Mouse (Mus musculus) limb, embryonic 13.5 days (tissue): ENCODE results near the gene Gfi1b. TPM values are rescaled to one million over a fixed set of nuclear protein-coding genes. Genes with fewer than 3 reads are reported as not detected.

Experiments
- ATAC-seq: fragments of 200-750 bp; cut with Nextera tagmentation; 2 replicates; pipeline ENCODE4 v1.8.0; 2017; ENCODE audit warnings: low read depth, moderate number of reproducible peaks, moderate TSS enrichment; ENCODE audit not compliant: low FRiP score
- H3K27ac ChIP-seq: fragments of 300-500 bp; sonication (generic); 2 replicates; pipeline ENCODE4 v1.5.1; 2015; ENCODE audit warnings: inconsistent platforms, mild to moderate bottlenecking, moderate library complexity
- H3K27me3 ChIP-seq: fragments of 300-500 bp; sonication (generic); 2 replicates; pipeline ENCODE4 v1.6.1; 2015; ENCODE audit warnings: mild to moderate bottlenecking, inconsistent platforms
- H3K36me3 ChIP-seq: fragments of 300-500 bp; sonication (generic); 2 replicates; pipeline ENCODE4 v1.6.1; 2015; ENCODE audit warnings: inconsistent platforms, mild to moderate bottlenecking, moderate library complexity
- H3K4me1 ChIP-seq: fragments of 300-500 bp; sonication (generic); 2 replicates; pipeline ENCODE4 v1.6.1; 2015; ENCODE audit warnings: inconsistent platforms
- H3K4me2 ChIP-seq: fragments of 300-500 bp; sonication (generic); replicated peaks from 2 replicates; pipeline ENCODE4 v1.6.1; 2015; ENCODE audit warnings: inconsistent platforms, mild to moderate bottlenecking, moderate library complexity
- H3K4me3 ChIP-seq: fragments of 300-500 bp; sonication (generic); 2 replicates; pipeline ENCODE4 v1.5.1; 2015; ENCODE audit warnings: moderate library complexity, mild to moderate bottlenecking, inconsistent platforms
- H3K9ac ChIP-seq: fragments of 300-500 bp; sonication (generic); 2 replicates; pipeline ENCODE4 v1.6.1; 2015; ENCODE audit warnings: mild to moderate bottlenecking, inconsistent platforms
- H3K9me3 ChIP-seq: fragments of 300-500 bp; sonication (generic); 2 replicates; pipeline ENCODE4 v1.6.1; 2016; ENCODE audit warnings: inconsistent platforms
- WGBS: fragments of 180-500 bp; shearing (Covaris S2); methylation state at CpG from one replicate; pipeline ENCODE4 v1.1.7; 2015; 5-methylcytosine and 5-hydroxymethylcytosine counted together
- polyA plus RNA-seq: library from polyadenylated mRNA; unstranded; fragments of >200 nt; fragmentation: Nextera tagmentation; extraction: Ambion mirVana; gene quantifications from 2 replicates; pipeline ENCODE4 v1.2.1, GENCODE M21; 2015

Gene Gfi1b
- polyA plus RNA-seq, 1 experiment from 2014 or later, result 0.65 TPM

DNA sequence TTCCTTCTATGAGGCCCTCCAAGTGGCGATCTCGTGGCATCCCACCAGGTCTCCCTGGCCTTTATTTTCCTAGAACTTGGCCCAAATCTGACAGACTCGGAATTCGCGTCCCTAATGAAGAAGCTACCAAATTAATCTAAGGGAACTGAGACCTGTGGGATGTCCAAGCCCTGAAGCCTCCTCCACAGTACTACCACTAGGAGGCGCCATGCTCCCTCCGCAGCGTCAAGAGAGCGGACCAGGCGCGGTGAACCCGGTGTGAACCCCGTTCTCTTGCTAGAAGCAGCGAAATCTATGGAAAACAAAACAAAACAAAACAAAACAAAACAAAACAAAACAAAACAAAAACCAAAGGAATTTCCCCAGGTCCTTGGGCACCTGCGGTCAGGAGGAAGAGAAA, 29.0 kb downstream of the Gfi1b start:
- Histone ChIP-seq H3K36me3 (no peaks in the 10 kb centered on the region), H3K9me3 (0 out of 2 replicates have a peak, but pooled peaks cover 5% of the 10 kb centered on the region), H3K9ac (no peak overlapping the region), H3K4me1 (peaks cover 1% of the 10 kb centered on the region; the same call in 1 of the 2 replicates), H3K4me3 (no peak overlapping the region), H3K27ac (no peak overlapping the region), H3K4me2 (no peak overlapping the region), H3K27me3 (peaks cover 10% of the 10 kb centered on the region)
- ATAC-seq, result no peak
- WGBS, result 8% methylated on average over 15 of the region's 15 CpGs

DNA sequence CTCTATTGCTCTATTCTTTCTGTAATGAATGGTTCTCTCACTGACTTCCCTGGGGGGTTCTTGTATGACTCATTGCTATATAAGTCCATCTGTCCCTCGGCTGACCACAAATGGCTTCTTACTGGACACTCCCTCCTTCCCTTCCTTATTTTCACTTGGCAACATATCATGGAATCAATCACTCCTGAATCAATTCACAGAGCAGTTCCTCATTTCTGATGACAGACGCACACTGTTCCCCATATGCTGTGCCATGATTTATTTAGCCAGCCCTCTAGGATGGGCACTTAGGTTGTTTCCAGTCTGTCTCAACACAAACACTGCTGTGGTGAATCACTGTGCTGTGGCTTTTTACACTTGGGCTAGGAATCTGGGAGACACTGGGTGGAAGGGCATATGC, 30.3 kb downstream of the Gfi1b start:
- WGBS, result 79% methylated on average over 2 of the region's 2 CpGs
- H3K4me2 ChIP-seq, result no peak overlapping the region
- no peaks in the 10 kb centered on the region for H3K36me3 ChIP-seq
- no peak overlapping the region for H3K4me3 ChIP-seq
- ATAC-seq, result no peak
- no peak overlapping the region for H3K9ac ChIP-seq
- no peaks in the 10 kb centered on the region for H3K9me3 ChIP-seq
- H3K27me3 ChIP-seq, result peaks cover 10% of the 10 kb centered on the region
- no peak overlapping the region for H3K27ac ChIP-seq
- H3K4me1 ChIP-seq, result no peaks in the 10 kb centered on the region

DNA sequence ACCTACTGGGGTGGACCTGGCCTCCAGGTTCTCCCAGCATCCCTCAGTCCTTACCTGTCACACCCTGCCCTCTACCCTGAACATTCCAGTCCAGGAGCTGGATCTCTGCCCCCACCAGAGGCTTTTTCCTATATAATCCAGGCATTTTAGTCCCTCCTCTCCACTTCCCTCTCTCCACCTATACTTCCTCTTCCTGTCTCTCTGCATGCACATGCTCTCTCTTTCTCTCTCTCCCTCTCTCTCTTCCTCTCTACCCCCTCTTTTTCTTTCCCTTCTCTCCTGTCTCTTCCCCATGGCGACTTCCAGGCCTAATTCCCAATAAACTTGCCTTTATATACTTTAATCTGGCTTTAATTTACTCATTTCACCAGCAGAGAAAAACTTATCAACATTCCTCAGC, 33.2 kb downstream of the Gfi1b start:
- Histone ChIP-seq H3K9me3 (no peaks in the 10 kb centered on the region), H3K9ac (no peak overlapping the region), H3K4me1 (peaks cover 3% of the 10 kb centered on the region), H3K36me3 (no peaks in the 10 kb centered on the region), H3K27ac (no peak overlapping the region), H3K4me3 (no peak overlapping the region), H3K27me3 (peaks cover 6% of the 10 kb centered on the region), H3K4me2 (no peak overlapping the region)
- WGBS, result 30% methylated on average over 1 of the region's 1 CpGs
- ATAC-seq, result no peak

DNA sequence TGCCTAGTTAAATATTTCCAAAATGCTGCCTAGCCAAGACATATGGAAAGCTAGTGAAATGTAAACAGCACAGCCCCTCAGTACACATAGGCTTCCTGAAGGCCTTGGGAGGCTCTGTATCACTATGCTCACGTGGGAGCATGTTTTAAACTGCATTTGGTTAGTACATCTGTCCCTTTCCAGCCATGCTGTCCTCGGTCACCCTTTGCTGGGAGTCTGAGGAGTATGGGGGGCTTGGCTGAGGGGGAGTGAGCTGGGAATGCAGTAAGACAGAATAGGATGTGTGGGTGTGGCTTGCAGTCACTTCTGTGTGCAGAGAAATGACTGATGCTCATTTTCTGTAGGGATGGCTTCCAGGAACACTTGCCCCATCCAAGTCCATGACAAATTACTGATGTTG, 36.1 kb downstream of the Gfi1b start:
- Histone ChIP-seq H3K27ac (no peak overlapping the region), H3K9ac (no peak overlapping the region), H3K36me3 (peaks cover 4% of the 10 kb centered on the region), H3K4me1 (peaks cover 15% of the 10 kb centered on the region), H3K4me3 (no peak overlapping the region), H3K27me3 (no peaks in the 10 kb centered on the region), H3K4me2 (no peak overlapping the region), H3K9me3 (no peaks in the 10 kb centered on the region)
- WGBS, result 37% methylated on average over 2 of the region's 2 CpGs
- no peak for ATAC-seq

DNA sequence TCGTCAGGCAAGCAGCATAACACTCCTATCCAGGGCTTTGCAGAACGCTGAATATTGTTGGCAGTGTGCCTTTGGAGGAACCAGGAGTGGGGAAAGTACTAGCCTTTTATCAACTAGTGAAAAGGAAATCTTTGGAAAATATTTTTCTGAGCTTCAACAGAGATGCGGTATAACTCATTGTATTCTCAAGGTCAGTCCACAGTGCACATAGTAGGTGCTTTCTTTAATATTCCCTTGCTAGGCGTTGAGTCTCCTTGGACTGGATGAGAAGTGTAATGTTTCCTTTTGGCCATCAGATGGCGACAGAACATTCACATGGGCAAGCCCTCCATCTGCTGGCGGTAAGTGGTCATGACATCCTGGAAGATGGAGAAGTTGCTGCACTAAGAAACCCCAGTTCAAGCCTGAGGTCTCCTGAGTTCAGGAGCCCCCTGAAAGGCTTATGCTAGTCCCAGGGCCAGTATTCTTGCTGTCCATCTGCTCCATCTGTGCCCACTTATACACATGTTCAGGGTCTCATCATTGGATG, 36.7 kb downstream of the Gfi1b start:
- peaks cover 8% of the 10 kb centered on the region for H3K36me3 ChIP-seq
- H3K9me3 ChIP-seq, result no peaks in the 10 kb centered on the region
- H3K27ac ChIP-seq, result no peak overlapping the region
- H3K4me3 ChIP-seq, result no peak overlapping the region
- no peak overlapping the region for H3K9ac ChIP-seq
- H3K27me3 ChIP-seq, result no peaks in the 10 kb centered on the region
- H3K4me1 ChIP-seq, result peaks cover 15% of the 10 kb centered on the region
- H3K4me2 ChIP-seq, result no peak overlapping the region
- WGBS, result 20% methylated on average over 6 of the region's 6 CpGs
- no peak for ATAC-seq

DNA sequence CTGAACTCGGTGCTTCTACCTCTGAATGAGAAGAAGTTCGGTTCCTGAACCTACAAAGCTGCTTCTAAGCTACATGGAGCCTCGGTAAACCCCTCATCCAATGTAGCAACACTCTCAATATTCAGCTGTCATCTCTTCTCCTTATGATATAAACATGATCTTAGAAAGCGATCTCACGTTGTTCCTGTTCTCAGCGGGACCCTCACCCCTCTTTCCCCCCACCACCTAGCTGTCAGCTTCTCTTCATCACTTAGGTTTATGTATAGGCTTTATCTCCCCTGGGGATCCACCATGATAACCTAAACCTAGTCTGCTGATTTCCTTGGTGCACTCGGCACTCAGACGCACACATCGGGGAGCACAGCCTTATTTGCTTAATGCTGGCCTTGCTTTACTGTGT, 38.1 kb downstream of the Gfi1b start, which contains the start of gene Gtf3c5:
Gtf3c5 (minus strand) TSS at position 101 of the 400 bp plus-strand sequence.
- peaks cover 15% of the 10 kb centered on the region for H3K4me1 ChIP-seq
- H3K4me3 ChIP-seq, result peak within 1 kb of the TSS; percentile 71
- H3K9ac ChIP-seq, result peak within 1 kb of the TSS; percentile 77
- H3K4me2 ChIP-seq, result peak within 1 kb of the TSS; percentile 76
- no peak for ATAC-seq
- H3K36me3 ChIP-seq, result peaks cover 22% of the 10 kb centered on the region
- 73% methylated on average over 9 of the region's 9 CpGs for WGBS
- no peaks in the 10 kb centered on the region for H3K9me3 ChIP-seq
- H3K27me3 ChIP-seq, result no peaks in the 10 kb centered on the region
- peak within 1 kb of the TSS; percentile 89 for H3K27ac ChIP-seq

DNA sequence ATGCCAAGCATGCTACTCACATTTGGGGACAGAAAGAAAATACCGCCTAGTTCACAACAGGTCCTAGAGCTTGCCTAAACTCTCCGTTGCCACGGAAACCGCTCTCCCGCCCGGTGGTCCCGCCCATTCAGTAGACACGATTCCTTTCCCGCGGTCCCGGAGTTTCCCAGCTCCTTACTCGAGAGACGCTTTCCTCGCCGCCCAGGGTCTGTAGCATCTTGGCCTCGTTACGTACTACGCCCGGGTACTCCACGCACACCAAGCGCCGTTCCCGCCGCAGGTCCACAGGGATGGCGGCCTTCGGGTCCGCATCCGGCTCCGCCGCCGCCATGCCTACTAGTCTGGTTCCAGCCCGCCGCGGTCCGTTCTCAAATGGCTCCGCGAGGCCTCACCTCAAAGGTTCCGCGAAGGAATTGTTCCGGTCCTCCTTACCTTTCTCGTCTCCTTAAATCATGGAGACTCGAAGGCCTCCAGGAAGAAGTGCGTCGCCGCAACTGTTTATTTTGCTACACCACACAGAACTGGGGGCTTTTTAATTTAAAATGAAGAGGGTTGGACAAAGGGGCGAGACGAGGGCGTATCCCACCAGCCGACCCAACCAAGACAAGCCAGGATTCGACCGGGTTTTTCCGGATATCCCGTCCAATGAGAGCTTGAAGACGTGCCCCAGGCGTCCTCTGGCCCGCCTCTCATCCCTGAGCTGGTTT, 39.0 kb downstream of the Gfi1b start:
- WGBS, result under 1% methylated on average over 56 of the region's 56 CpGs
- peaks cover 15% of the 10 kb centered on the region for H3K4me1 ChIP-seq
- peak; percentile 94 for ATAC-seq
- H3K27ac ChIP-seq, result peak overlapping the region; percentile 89
- peak overlapping the region; percentile 71 for H3K4me3 ChIP-seq
- peak overlapping the region; percentile 77 for H3K9ac ChIP-seq
- no peaks in the 10 kb centered on the region for H3K9me3 ChIP-seq
- peak overlapping the region; percentile 76 for H3K4me2 ChIP-seq
- peaks cover 30% of the 10 kb centered on the region for H3K36me3 ChIP-seq
- H3K27me3 ChIP-seq, result no peaks in the 10 kb centered on the region

DNA sequence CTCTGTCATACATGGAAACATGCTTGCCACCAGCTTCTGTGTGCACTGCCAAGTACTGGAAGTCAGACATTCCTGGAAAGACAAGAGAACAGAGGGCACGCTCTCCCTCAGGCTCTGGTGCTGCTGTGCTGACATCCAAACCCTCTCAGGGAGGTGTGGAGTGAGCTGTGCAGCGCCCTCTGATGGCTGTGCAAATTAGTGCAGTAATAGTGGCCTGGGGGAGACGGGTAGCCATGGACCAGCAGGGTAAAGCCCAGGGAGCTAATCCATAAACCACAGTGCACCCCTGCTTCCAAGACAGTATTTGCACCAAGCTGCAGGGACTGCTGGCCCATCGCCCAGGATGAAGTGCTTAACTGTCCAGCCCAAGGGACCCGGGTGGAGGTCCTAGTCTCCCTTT, 43.8 kb downstream of the Gfi1b start:
- Histone ChIP-seq H3K9me3 (no peaks in the 10 kb centered on the region), H3K27me3 (no peaks in the 10 kb centered on the region), H3K4me3 (no peak overlapping the region), H3K4me2 (no peak overlapping the region), H3K9ac (no peak overlapping the region), H3K4me1 (peaks cover 8% of the 10 kb centered on the region), H3K27ac (no peak overlapping the region), H3K36me3 (peaks cover 76% of the 10 kb centered on the region)
- 74% methylated on average over 5 of the region's 5 CpGs for WGBS
- ATAC-seq, result no peak

DNA sequence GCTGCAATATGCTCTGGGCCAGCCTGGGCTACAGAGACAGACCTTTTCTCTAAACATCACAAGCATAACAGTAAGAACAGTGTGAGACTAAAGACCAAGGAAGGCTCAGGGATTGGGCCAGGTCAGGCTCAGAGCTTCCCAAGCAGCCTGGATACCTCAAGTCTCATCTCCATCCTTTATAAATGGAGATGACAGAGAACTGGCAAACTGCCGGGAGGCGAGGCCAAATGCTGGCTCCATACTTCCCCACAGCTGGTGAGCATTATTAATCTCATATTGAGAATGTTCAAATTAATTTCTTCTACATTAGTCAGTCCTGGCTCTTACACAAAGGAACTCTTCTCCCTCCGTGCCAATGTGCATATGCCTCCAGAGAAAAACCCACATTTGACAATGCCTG, 45.0 kb downstream of the Gfi1b start:
- H3K27me3 ChIP-seq, result no peaks in the 10 kb centered on the region
- no peak overlapping the region for H3K9ac ChIP-seq
- WGBS, result 91% methylated on average over 3 of the region's 3 CpGs
- H3K4me3 ChIP-seq, result no peak overlapping the region
- peaks cover 2% of the 10 kb centered on the region for H3K4me1 ChIP-seq
- no peak overlapping the region for H3K4me2 ChIP-seq
- H3K36me3 ChIP-seq, result peaks cover 88% of the 10 kb centered on the region
- no peaks in the 10 kb centered on the region for H3K9me3 ChIP-seq
- no peak for ATAC-seq
- no peak overlapping the region for H3K27ac ChIP-seq

DNA sequence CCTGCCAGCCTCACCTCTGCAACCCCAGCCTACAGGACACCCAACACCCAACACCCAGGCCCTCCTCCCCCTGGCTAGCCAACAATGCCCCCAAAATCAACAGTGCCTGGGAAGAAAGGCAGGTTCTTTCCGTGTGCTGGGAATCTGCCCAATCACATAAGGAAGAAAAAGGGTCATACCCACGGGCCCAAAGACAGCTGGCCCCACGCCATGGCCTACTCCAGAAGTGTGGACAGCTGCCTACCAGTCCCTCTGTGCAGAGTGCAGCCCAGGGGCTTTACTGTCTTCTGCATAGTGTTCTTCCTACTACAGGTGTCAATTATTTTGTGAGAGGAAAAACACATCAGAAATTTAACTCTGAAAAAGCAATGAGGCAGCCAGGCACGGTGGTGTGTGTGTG, 46.4 kb downstream of the Gfi1b start:
- Histone ChIP-seq H3K9me3 (no peaks in the 10 kb centered on the region), H3K27ac (no peak overlapping the region), H3K4me1 (no peaks in the 10 kb centered on the region), H3K36me3 (peaks cover 94% of the 10 kb centered on the region), H3K27me3 (no peaks in the 10 kb centered on the region), H3K9ac (no peak overlapping the region), H3K4me3 (no peak overlapping the region), H3K4me2 (no peak overlapping the region)
- ATAC-seq, result no peak
- WGBS, result 85% methylated on average over 4 of the region's 4 CpGs

DNA sequence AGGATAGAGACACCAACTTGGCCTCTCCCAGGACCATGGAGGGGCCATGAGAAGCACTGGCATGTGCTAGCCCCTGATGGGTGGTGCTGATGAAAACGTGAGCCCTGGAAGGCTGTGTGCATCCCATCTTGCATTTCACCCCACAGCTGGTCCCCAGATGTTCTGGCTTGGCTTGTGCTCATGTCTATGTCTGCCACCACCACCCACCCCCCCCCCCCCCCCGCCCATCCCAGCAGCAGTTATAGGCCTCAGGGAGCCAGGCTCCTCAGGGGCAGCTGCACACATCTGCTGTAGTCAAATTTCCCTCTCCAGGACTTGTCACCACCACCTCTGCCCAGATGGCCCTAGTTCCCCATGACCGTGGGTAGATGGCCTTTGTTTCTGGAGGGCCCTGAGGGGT, 51.9 kb downstream of the Gfi1b start:
- H3K9ac ChIP-seq, result no peak overlapping the region
- peak overlapping the region; percentile 61 for H3K27ac ChIP-seq
- H3K27me3 ChIP-seq, result no peaks in the 10 kb centered on the region
- H3K4me2 ChIP-seq, result no peak overlapping the region
- H3K4me3 ChIP-seq, result no peak overlapping the region
- H3K9me3 ChIP-seq, result no peaks in the 10 kb centered on the region
- H3K4me1 ChIP-seq, result peaks cover 7% of the 10 kb centered on the region
- ATAC-seq, result peak; percentile 52
- 22% methylated on average over 2 of the region's 3 CpGs for WGBS
- peaks cover 98% of the 10 kb centered on the region for H3K36me3 ChIP-seq

DNA sequence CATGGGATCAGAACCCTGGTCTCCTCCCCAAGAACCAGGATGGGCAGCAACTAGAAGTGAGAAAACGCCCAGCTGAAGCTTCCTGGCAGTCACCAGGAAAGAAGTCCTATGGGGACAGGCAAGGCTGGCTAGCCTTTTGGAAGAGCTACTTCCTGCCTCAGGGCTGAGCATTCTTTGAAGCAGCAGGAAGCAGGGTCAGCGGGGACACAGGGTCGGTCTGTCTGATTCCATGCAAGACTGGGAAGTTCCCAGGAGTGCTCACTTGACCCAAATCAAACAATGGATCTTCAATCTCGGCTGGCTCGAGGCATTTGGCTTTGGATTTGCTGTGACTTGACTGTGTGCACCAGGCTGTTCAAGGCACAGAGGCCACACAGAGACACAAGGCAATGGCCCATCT, 55.2 kb downstream of the Gfi1b start:
- no peaks in the 10 kb centered on the region for H3K9me3 ChIP-seq
- no peaks in the 10 kb centered on the region for H3K27me3 ChIP-seq
- peaks cover 66% of the 10 kb centered on the region for H3K36me3 ChIP-seq
- no peak overlapping the region for H3K27ac ChIP-seq
- no peak for ATAC-seq
- no peak overlapping the region for H3K9ac ChIP-seq
- H3K4me2 ChIP-seq, result no peak overlapping the region
- no peak overlapping the region for H3K4me3 ChIP-seq
- H3K4me1 ChIP-seq, result peaks cover 17% of the 10 kb centered on the region
- WGBS, result 70% methylated on average over 5 of the region's 5 CpGs

DNA sequence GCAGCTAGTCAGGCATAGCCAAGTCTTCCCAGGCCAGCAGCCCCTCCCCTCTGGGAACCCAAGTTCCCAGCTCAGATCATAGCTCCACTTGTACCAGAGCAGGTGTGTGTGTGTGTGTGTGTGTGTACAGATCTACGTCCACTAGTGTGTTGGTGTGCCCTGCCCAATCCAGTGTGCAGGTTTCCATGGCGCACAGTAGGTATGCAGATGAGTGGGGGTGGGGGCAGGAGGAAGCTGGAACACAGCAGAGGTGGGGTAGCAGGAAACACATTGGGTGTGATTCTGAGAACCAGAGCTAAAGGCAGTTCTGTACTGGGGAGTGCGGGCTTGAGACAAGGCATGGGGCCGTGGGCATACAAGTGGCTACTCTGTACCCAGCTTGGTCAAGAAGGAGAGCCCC, 57.4 kb downstream of the Gfi1b start:
- H3K27me3 ChIP-seq, result no peaks in the 10 kb centered on the region
- H3K4me1 ChIP-seq, result peaks cover 12% of the 10 kb centered on the region
- H3K36me3 ChIP-seq, result peaks cover 45% of the 10 kb centered on the region
- H3K4me2 ChIP-seq, result no peak overlapping the region
- no peak overlapping the region for H3K4me3 ChIP-seq
- H3K9me3 ChIP-seq, result no peaks in the 10 kb centered on the region
- H3K27ac ChIP-seq, result no peak overlapping the region
- ATAC-seq, result no peak
- 89% methylated on average over 4 of the region's 4 CpGs for WGBS
- H3K9ac ChIP-seq, result no peak overlapping the region
